Comparison of ENCODE assay signal across 11 mouse cellular contexts in the genomic region with DNA sequence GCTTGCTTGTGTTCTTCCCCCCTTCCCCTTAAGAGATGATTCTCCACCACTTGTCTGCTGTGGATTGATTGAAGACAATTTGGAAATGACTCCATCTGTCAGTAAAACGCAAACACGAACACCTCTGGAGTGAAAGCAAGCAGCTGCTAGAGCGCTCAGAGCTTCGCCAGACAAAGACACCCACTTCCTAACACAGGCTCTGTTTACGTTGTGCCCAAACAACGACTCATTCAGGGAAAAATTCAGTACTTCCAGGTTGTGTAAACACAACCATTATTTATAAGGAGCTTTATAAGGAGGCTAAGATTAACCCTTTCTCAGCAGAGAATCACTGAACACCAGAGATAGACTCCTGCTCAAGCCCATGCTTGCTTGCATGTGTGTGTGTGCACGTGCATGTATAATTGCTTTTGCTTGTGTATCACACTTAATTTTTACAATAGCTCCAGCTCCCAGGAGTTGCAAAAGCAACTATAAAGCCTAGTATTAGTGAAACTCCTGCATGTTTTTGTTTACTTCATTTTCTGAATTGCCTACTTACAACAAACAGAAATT.
DNase-seq lines count a peak whose midpoint lies in the region; ATAC-seq and TF ChIP-seq lines count a peak whose summit lies in the region.
"Had no signal": no experiment of that assay in that cellular context is flagged by ENCODE, and none has a peak within 500 bp of the region (broad histone marks: within the 10 kb centered on the region; RNA-seq: fewer than 3 reads in every experiment).

No protein-coding gene starts in this region.

- DNase-seq in lung, adult 2 months: no peak
- DNase-seq in urinary bladder, adult 2 months (ENCODE audit: low spot score): no peak
- no peak for DNase-seq in cerebellum, adult 18-20 months
- no peak for DNase-seq in spleen, adult 18-20 months

- ATAC-seq in lung, embryonic 16.5 days (ENCODE audit: low read depth): peak; percentile 76
- peak; percentile 61; the same call in 1 of the 2 replicates for ATAC-seq in forebrain, embryonic 15.5 days (replicated peaks)
- no peak for ATAC-seq in limb, embryonic 15.5 days (ENCODE audit: insufficient number of reproducible peaks, low FRiP score, low TSS enrichment, low read depth)
- ATAC-seq in stomach, embryonic 16.5 days (ENCODE audit: insufficient read depth, low FRiP score): no peak; the same call in 1 of the 2 replicates

- H3K27ac ChIP-seq in lung, embryonic 16.5 days (ENCODE audit: low read length): no peak overlapping the region
- no peak overlapping the region for H3K27ac ChIP-seq in forebrain, embryonic 15.5 days (replicated peaks)
- no peak overlapping the region for H3K27ac ChIP-seq in limb, embryonic 15.5 days
- 0 out of 2 replicates have a peak overlapping the region, but pooled peaks have one; percentile 14 for H3K27ac ChIP-seq in stomach, embryonic 16.5 days (ENCODE audit: low read length)
- H3K27ac ChIP-seq: heart, embryonic 15.5 days; left cerebral cortex, adult 2 months had no signal

- no peak for TF ChIP-seq CTCF in lung, adult 2 months (IDR thresholded peaks at IDR 0.05; ENCODE audit: insufficient read depth, low read length)

- no peak overlapping the region for H3K9ac ChIP-seq in lung, embryonic 16.5 days (ENCODE audit: low read length)
- no peak overlapping the region for H3K9ac ChIP-seq in forebrain, embryonic 15.5 days (replicated peaks)
- no peak overlapping the region for H3K9ac ChIP-seq in limb, embryonic 15.5 days
- no peak overlapping the region for H3K9ac ChIP-seq in stomach, embryonic 16.5 days (ENCODE audit: low read length)
- H3K9ac ChIP-seq: heart, embryonic 15.5 days had no signal

- H3K36me3 ChIP-seq in lung, embryonic 16.5 days (ENCODE audit: control insufficient read depth, insufficient read depth, low read length): no peaks in the 10 kb centered on the region
- H3K36me3 ChIP-seq in forebrain, embryonic 15.5 days: no peaks in the 10 kb centered on the region
- no peaks in the 10 kb centered on the region for H3K36me3 ChIP-seq in limb, embryonic 15.5 days
- no peaks in the 10 kb centered on the region for H3K36me3 ChIP-seq in stomach, embryonic 16.5 days (ENCODE audit: control insufficient read depth, insufficient read depth, low read length)
- H3K36me3 ChIP-seq: G1E; heart, embryonic 15.5 days had no signal

- no peaks in the 10 kb centered on the region for H3K9me3 ChIP-seq in lung, embryonic 16.5 days (ENCODE audit: control insufficient read depth, low read length)
- no peaks in the 10 kb centered on the region for H3K9me3 ChIP-seq in forebrain, embryonic 15.5 days
- no peaks in the 10 kb centered on the region for H3K9me3 ChIP-seq in limb, embryonic 15.5 days
- H3K9me3 ChIP-seq in stomach, embryonic 16.5 days (replicated peaks; ENCODE audit: control insufficient read depth, low read length): no peaks in the 10 kb centered on the region
- H3K9me3 ChIP-seq: heart, embryonic 15.5 days had no signal

- no peak for TF ChIP-seq POLR2A in lung, adult 2 months (IDR thresholded peaks at IDR 0.05; ENCODE audit: borderline replicate concordance, extremely low read depth, low read depth, low read length)

- no peaks in the 10 kb centered on the region for H3K27me3 ChIP-seq in lung, embryonic 16.5 days (ENCODE audit: control insufficient read depth, insufficient read depth, low read depth, low read length)
- no peaks in the 10 kb centered on the region for H3K27me3 ChIP-seq in forebrain, embryonic 15.5 days
- no peaks in the 10 kb centered on the region for H3K27me3 ChIP-seq in limb, embryonic 15.5 days
- H3K27me3 ChIP-seq in stomach, embryonic 16.5 days (ENCODE audit: control insufficient read depth, insufficient read depth, low read length): no peaks in the 10 kb centered on the region
- H3K27me3 ChIP-seq: heart, embryonic 15.5 days had no signal

- peak overlapping the region; percentile 15 for H3K4me3 ChIP-seq in lung, embryonic 16.5 days (ENCODE audit: low read length)
- H3K4me3 ChIP-seq in lung, adult 2 months (replicated peaks; ENCODE audit: extremely low read depth, low read depth, low read length): no peak overlapping the region
- H3K4me3 ChIP-seq in forebrain, embryonic 15.5 days: no peak overlapping the region
- H3K4me3 ChIP-seq in limb, embryonic 15.5 days: no peak overlapping the region
- no peak overlapping the region for H3K4me3 ChIP-seq in stomach, embryonic 16.5 days (replicated peaks; ENCODE audit: low read length)
- H3K4me3 ChIP-seq: heart, embryonic 15.5 days; left cerebral cortex, adult 2 months had no signal

- H3K4me2 ChIP-seq in lung, embryonic 16.5 days (ENCODE audit: low read depth, low read length): peak overlapping the region; percentile 36
- H3K4me2 ChIP-seq in forebrain, embryonic 15.5 days (replicated peaks): peak overlapping the region; percentile 11
- peak overlapping the region; percentile 10; the same call in 1 of the 2 replicates for H3K4me2 ChIP-seq in limb, embryonic 15.5 days
- H3K4me2 ChIP-seq in stomach, embryonic 16.5 days (ENCODE audit: low read depth, low read length): peak overlapping the region; percentile 41
- H3K4me2 ChIP-seq: heart, embryonic 15.5 days had no signal

- peaks cover 9% of the 10 kb centered on the region; the same call in 1 of the 2 replicates for H3K4me1 ChIP-seq in lung, embryonic 16.5 days (replicated peaks; ENCODE audit: control insufficient read depth, insufficient read depth, low read length)
- no peaks in the 10 kb centered on the region; the same call in 1 of the 2 replicates for H3K4me1 ChIP-seq in lung, adult 2 months (ENCODE audit: control insufficient read depth, insufficient read depth, low read length)
- H3K4me1 ChIP-seq in forebrain, embryonic 15.5 days: peaks cover 7% of the 10 kb centered on the region; the same call in 1 of the 2 replicates
- H3K4me1 ChIP-seq in limb, embryonic 15.5 days: peaks cover 12% of the 10 kb centered on the region; the same call in 1 of the 2 replicates
- peaks cover 17% of the 10 kb centered on the region; the same call in 1 of the 2 replicates for H3K4me1 ChIP-seq in stomach, embryonic 16.5 days (ENCODE audit: control insufficient read depth, insufficient read depth, low read length)
- H3K4me1 ChIP-seq: heart, embryonic 15.5 days had no signal

- 10% methylated on average over 7 of the region's 7 CpGs for WGBS in lung, embryonic 16.5 days
- 24% methylated on average over 7 of the region's 7 CpGs for WGBS in lung, adult 2 months
- 12% methylated on average over 7 of the region's 7 CpGs for WGBS in forebrain, embryonic 15.5 days
- WGBS in limb, embryonic 15.5 days: 19% methylated on average over 7 of the region's 7 CpGs
- WGBS in stomach, embryonic 16.5 days: 8% methylated on average over 7 of the region's 7 CpGs

Comparison
In these comparisons a context has a peak if more than half of its experiments do, and no peak if none do; other contexts are left out.
1. ATAC-seq: peak in lung, embryonic 16.5 days (single experiment) and forebrain, embryonic 15.5 days (single experiment); none in limb, embryonic 15.5 days (single experiment) and stomach, embryonic 16.5 days (single experiment).
2. Peak in every context shown above with its lines, with median percentiles within 50 percentile points of each other: H3K4me2 ChIP-seq.